Mouse (Mus musculus) stomach, embryonic 14.5 days (tissue): ENCODE results near the gene Rpl14. TPM values are rescaled to one million over a fixed set of nuclear protein-coding genes. Genes with fewer than 3 reads are reported as not detected.

ENCODE experiments used
- ATAC-seq: fragments of 200-750 bp; cut with Nextera tagmentation; 2 replicates; pipeline ENCODE4 v1.8.0; 2017; ENCODE audit warnings: low read depth, moderate TSS enrichment; ENCODE audit not compliant: insufficient number of reproducible peaks, insufficient read depth, low FRiP score
- H3K27ac ChIP-seq: fragments of 300-500 bp; sonication (generic); 2 replicates; pipeline ENCODE4 v1.5.1; 2014; ENCODE audit warnings: mild to moderate bottlenecking, low read length, moderate library complexity, mixed read lengths
- H3K27me3 ChIP-seq: fragments of 300-500 bp; sonication (generic); 2 replicates; pipeline ENCODE4 v1.6.1; 2014; ENCODE audit warnings: low read length, control low read depth, mixed read lengths; ENCODE audit not compliant: control insufficient read depth, insufficient read depth
- H3K36me3 ChIP-seq: fragments of 300-500 bp; sonication (generic); 2 replicates; pipeline ENCODE4 v1.6.1; 2014; ENCODE audit warnings: mild to moderate bottlenecking, control low read depth, low read length, moderate library complexity, mixed read lengths; ENCODE audit not compliant: control insufficient read depth, insufficient read depth
- H3K4me1 ChIP-seq: fragments of 300-500 bp; sonication (generic); 2 replicates; pipeline ENCODE4 v1.6.1; 2014; ENCODE audit warnings: low read length, control low read depth, mixed read lengths; ENCODE audit not compliant: control insufficient read depth, insufficient read depth
- H3K4me2 ChIP-seq: fragments of 300-500 bp; sonication (generic); replicated peaks from 2 replicates; pipeline ENCODE4 v1.6.1; 2014; ENCODE audit warnings: low read depth, low read length, control low read depth
- H3K4me3 ChIP-seq: fragments of 300-500 bp; sonication (generic); 2 replicates; pipeline ENCODE4 v1.5.1; 2014; ENCODE audit warnings: low read depth, low read length, control low read depth
- H3K9ac ChIP-seq: fragments of 300-500 bp; sonication (generic); replicated peaks from 2 replicates; pipeline ENCODE4 v1.6.1; 2014; ENCODE audit warnings: low read depth, mild to moderate bottlenecking, control low read depth, low read length, moderate library complexity, mixed read lengths
- H3K9me3 ChIP-seq: fragments of 300-500 bp; sonication (generic); 2 replicates; pipeline ENCODE4 v1.6.1; 2016; ENCODE audit warnings: low read depth, low read length, control low read depth; ENCODE audit not compliant: control insufficient read depth
- WGBS: fragments of 180-500 bp; shearing (Covaris S2); extraction: QIAGEN DNeasy Blood & Tissue Kit; methylation state at CpG from one replicate; pipeline ENCODE4 v1.1.7; 2014; 5-methylcytosine and 5-hydroxymethylcytosine counted together
- polyA plus RNA-seq: library from polyadenylated mRNA; unstranded; fragments of >200 nt; fragmentation: Nextera tagmentation; extraction: Ambion mirVana; gene quantifications from 2 replicates; pipeline ENCODE4 v1.2.1, GENCODE M21; 2014

Gene Rpl14
- polyA plus RNA-seq, 1 experiment from 2014 or later, result 1,132 TPM

- Histone ChIP-seq H3K4me1 (peaks cover 11% of the 10 kb centered on the region; the same call in 1 of the 2 replicates), H3K4me2 (peak overlapping the region; percentile 85), H3K9me3 (no peaks in the 10 kb centered on the region), H3K9ac (peak overlapping the region; percentile 77), H3K27me3 (no peaks in the 10 kb centered on the region), H3K27ac (peak overlapping the region; percentile 74; the same call in 1 of the 2 replicates), H3K36me3 (peaks cover 32% of the 10 kb centered on the region), H3K4me3 (peak overlapping the region; percentile 70)
- peak; percentile 93 for ATAC-seq
- WGBS, result under 1% methylated on average over 43 of the region's 43 CpGs
Observed at GRCm38 (mm10) chr9:120577133-120577651, 5.9 kb downstream of the Rpl14 start.

- Histone ChIP-seq H3K27ac (peak overlapping the region; percentile 74; the same call in 1 of the 2 replicates), H3K4me2 (peak overlapping the region; percentile 85)
- 50% methylated on average over 12 of the region's 12 CpGs for WGBS
Observed at GRCm38 (mm10) chr9:120577706-120578405, 6.6 kb downstream of the Rpl14 start.

DNA sequence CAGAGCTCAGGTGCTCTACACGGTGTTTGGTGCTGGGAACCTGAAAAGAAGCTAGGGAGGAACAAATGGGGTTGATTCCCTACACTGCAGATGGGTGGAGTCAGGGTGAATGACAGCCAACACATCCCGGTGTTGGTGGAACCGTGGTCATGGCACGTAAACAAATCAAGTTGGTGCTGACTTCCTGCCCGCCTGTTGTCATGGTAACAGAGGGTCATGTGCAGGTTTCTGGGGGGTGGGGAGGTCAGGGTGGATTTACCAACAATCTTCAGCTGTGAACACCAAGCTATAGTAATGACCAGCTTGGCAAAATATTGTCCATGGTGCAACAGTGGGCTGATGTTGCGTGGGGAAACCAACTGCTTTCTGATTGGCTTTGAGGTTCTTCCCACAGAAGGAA is 7.5 kb downstream of the Rpl14 start:
- Histone ChIP-seq H3K9ac (no peak overlapping the region), H3K4me2 (no peak overlapping the region), H3K27me3 (no peaks in the 10 kb centered on the region), H3K4me1 (peaks cover 8% of the 10 kb centered on the region; the same call in 1 of the 2 replicates), H3K9me3 (no peaks in the 10 kb centered on the region), H3K4me3 (no peak overlapping the region), H3K36me3 (peaks cover 24% of the 10 kb centered on the region), H3K27ac (no peak overlapping the region)
- ATAC-seq, result no peak
- 33% methylated on average over 6 of the region's 6 CpGs for WGBS

More at GRCm38 (mm10) chr9:120577706-120578405, 6.6 kb downstream of the Rpl14 start:
- peaks cover 32% of the 10 kb centered on the region for H3K36me3 ChIP-seq
- peak overlapping the region; percentile 70 for H3K4me3 ChIP-seq
- no peak for ATAC-seq
- no peaks in the 10 kb centered on the region for H3K27me3 ChIP-seq
- no peaks in the 10 kb centered on the region for H3K9me3 ChIP-seq
- H3K9ac ChIP-seq, result peak overlapping the region; percentile 77
- peaks cover 8% of the 10 kb centered on the region; the same call in 1 of the 2 replicates for H3K4me1 ChIP-seq

GRCm38 (mm10) chr9:120579808-120580207 is 8.6 kb downstream of the Rpl14 start:
- Histone ChIP-seq H3K4me3 (no peak overlapping the region), H3K27me3 (no peaks in the 10 kb centered on the region), H3K4me1 (peaks cover 8% of the 10 kb centered on the region; the same call in 1 of the 2 replicates), H3K36me3 (peaks cover 13% of the 10 kb centered on the region), H3K27ac (no peak overlapping the region), H3K9ac (no peak overlapping the region), H3K9me3 (no peaks in the 10 kb centered on the region), H3K4me2 (no peak overlapping the region)
- ATAC-seq, result no peak
- 79% methylated on average over 7 of the region's 7 CpGs for WGBS

GRCm38 (mm10) chr9:120581941-120582618 is 10.8 kb downstream of the Rpl14 start:
- Histone ChIP-seq H3K9me3 (no peaks in the 10 kb centered on the region), H3K4me2 (peak overlapping the region; percentile 67), H3K27ac (peak overlapping the region; percentile 78), H3K36me3 (no peaks in the 10 kb centered on the region), H3K4me3 (peak overlapping the region; percentile 30), H3K9ac (peak overlapping the region; percentile 19), H3K4me1 (peaks cover 8% of the 10 kb centered on the region; the same call in 1 of the 2 replicates), H3K27me3 (no peaks in the 10 kb centered on the region)
- ATAC-seq, result peak; percentile 43; the same call in 1 of the 2 replicates
- 17% methylated on average over 19 of the region's 21 CpGs for WGBS

- WGBS, result 10% methylated on average over 28 of the region's 28 CpGs
- peak overlapping the region; percentile 67 for H3K4me2 ChIP-seq
- peak overlapping the region; percentile 19 for H3K9ac ChIP-seq
- peak overlapping the region; percentile 30 for H3K4me3 ChIP-seq
- peak overlapping the region; percentile 78 for H3K27ac ChIP-seq
- no peaks in the 10 kb centered on the region for H3K36me3 ChIP-seq
- no peaks in the 10 kb centered on the region for H3K27me3 ChIP-seq
- H3K9me3 ChIP-seq, result no peaks in the 10 kb centered on the region
- peaks cover 4% of the 10 kb centered on the region; the same call in 1 of the 2 replicates for H3K4me1 ChIP-seq
- ATAC-seq, result peak; percentile 87
Observed at GRCm38 (mm10) chr9:120582619-120583308, 11.5 kb downstream of the Rpl14 start.

GRCm38 (mm10) chr9:120583314-120583713 is 12.1 kb downstream of the Rpl14 start:
- Histone ChIP-seq H3K4me3 (no peak overlapping the region), H3K9ac (no peak overlapping the region)

GRCm38 (mm10) chr9:120586546-120586945 is 15.3 kb downstream of the Rpl14 start:
- H3K27me3 ChIP-seq, result no peaks in the 10 kb centered on the region
- WGBS, result 12% methylated on average over 3 of the region's 3 CpGs
- no peak for ATAC-seq
- H3K9ac ChIP-seq, result no peak overlapping the region
- H3K9me3 ChIP-seq, result no peaks in the 10 kb centered on the region
- H3K4me1 ChIP-seq, result 0 out of 2 replicates have a peak, but pooled peaks cover 2% of the 10 kb centered on the region
- no peaks in the 10 kb centered on the region for H3K36me3 ChIP-seq
- no peak overlapping the region for H3K27ac ChIP-seq
- H3K4me3 ChIP-seq, result no peak overlapping the region
- no peak overlapping the region for H3K4me2 ChIP-seq

More at GRCm38 (mm10) chr9:120583314-120583713, 12.1 kb downstream of the Rpl14 start:
- 76% methylated on average over 3 of the region's 3 CpGs for WGBS
- Histone ChIP-seq H3K36me3 (no peaks in the 10 kb centered on the region), H3K9me3 (no peaks in the 10 kb centered on the region), H3K4me1 (0 out of 2 replicates have a peak, but pooled peaks cover 2% of the 10 kb centered on the region), H3K27me3 (no peaks in the 10 kb centered on the region), H3K27ac (no peak overlapping the region), H3K4me2 (peak overlapping the region; percentile 67)
- no peak for ATAC-seq
